Mouse (Mus musculus): ENCODE results near the gene Zmynd15. TPM values are rescaled to one million over a fixed set of nuclear protein-coding genes. Genes with fewer than 3 reads are reported as not detected.

The Zmynd15 gene
- polyA plus RNA-seq, 1 experiment: 1.4 TPM

DNA sequence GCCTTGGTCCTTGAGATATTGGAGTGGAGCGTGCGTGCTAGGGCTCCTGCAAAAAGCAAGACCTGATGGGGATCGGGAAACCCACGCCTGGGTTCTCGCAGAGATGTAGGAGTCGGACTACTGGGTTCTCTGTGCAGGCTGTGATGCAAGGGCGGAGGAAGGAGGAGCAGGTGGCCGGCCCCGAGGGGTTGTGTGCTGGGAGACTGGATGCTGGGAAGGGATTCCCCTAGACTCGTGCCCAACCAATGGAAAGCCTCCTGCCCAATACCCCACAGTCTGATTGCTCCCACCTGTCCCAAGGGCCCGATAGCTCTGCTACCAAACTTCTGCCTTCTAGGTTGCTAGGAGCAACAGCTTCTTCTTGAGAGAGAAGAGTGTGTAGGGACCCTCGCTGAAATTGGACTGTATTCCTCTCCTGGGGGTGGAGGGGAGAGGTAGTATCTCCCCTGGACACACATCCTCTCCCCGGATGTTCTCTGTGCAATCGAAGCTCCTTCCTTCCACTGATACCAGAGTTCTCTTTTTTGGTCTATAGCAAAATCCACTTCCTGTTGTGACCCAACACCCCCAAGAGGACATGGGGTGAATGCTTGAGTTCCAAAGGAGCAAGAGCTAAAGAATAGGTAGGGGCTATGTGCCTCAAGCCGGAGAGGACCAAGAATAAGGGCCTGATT lies 26.2 kb upstream of the Zmynd15 start:
- no peak for TF ChIP-seq POLR2A (IDR thresholded peaks at IDR 0.05; ENCODE audit: borderline replicate concordance, extremely low read depth, insufficient read depth, insufficient read length, poor library complexity, severe bottlenecking)
- TF ChIP-seq CTCF (IDR thresholded peaks at IDR 0.05; ENCODE audit: borderline replicate concordance, extremely low read depth, insufficient read depth, insufficient read length): no peak

DNA sequence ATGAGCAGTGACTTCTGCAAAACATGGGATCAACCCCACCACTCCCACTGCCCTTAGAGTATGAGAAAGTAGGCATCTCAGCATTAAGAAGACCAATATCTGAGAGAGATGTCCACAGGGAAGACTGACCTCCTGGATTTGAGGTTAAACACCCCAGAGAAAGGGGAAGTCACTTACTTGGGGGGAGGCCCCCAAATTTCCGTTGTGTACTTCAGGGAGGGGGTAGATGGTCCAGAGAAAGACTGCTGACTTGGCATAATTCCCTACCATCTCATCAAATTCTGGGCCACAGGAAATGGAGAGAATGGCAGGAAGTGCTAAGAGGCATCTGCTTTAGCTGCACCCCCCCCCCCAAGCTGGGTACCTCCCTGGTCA lies 25.7 kb upstream of the Zmynd15 start:
- no peak for DNase-seq (ENCODE audit: low read depth)
- TF ChIP-seq CTCF (IDR thresholded peaks at IDR 0.05; ENCODE audit: borderline replicate concordance, extremely low read depth, insufficient read depth, insufficient read length) (no peak), POLR2A (IDR thresholded peaks at IDR 0.05; ENCODE audit: borderline replicate concordance, extremely low read depth, insufficient read depth, insufficient read length, poor library complexity, severe bottlenecking) (no peak)

More for the DNA sequence above, 26.2 kb upstream of the Zmynd15 start:
- DNase-seq (ENCODE audit: low read depth): peak; percentile 70

DNA sequence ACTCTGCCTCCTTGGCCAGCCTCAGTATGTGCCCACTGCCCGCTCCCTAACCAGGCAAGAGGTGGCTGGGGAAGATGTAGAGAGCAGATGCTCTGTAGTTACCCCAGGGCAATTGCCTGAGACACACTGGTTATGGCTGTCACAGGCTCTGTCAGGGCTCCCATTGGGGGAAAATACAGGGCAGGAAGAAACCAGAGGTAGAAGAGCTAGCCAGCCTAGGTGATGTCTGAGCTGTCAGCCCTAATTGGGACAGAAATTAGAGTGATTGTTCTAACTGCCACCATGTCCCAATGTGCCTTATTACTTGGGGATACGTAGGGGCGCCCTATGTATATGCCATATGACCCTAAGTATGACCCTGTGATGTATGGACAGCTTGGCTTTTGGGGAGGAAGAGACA lies 25.3 kb upstream of the Zmynd15 start:
- TF ChIP-seq CTCF (IDR thresholded peaks at IDR 0.05; ENCODE audit: borderline replicate concordance, extremely low read depth, insufficient read depth, insufficient read length) (no peak), POLR2A (IDR thresholded peaks at IDR 0.05; ENCODE audit: borderline replicate concordance, extremely low read depth, insufficient read depth, insufficient read length, poor library complexity, severe bottlenecking) (no peak)
- DNase-seq (ENCODE audit: low read depth): no peak

DNA sequence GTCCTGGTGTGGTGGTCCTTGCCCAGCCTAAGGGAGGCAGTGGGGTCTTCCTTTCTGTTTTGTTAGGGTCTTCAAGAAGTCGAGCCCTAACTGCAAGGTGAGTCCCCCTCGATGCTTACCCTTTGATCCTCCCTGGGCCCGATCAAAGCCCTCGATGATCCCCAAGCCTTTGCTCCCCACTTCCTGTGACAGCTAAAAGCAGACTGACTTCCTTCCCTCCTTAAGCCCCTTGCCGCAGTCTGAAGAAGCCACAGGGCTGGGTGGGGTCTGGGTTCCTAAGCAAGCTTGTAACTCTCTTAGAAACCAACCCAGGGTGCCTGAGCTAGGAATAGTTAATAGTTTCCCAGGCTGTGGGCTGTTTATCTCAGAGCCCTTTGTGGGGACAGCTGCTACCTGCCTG lies 23.8 kb upstream of the Zmynd15 start:
- no peak for TF ChIP-seq CTCF (IDR thresholded peaks at IDR 0.05; ENCODE audit: borderline replicate concordance, extremely low read depth, insufficient read depth, insufficient read length)
- no peak for TF ChIP-seq POLR2A (IDR thresholded peaks at IDR 0.05; ENCODE audit: borderline replicate concordance, extremely low read depth, insufficient read depth, insufficient read length, poor library complexity, severe bottlenecking)
- DNase-seq (ENCODE audit: low read depth): no peak

DNA sequence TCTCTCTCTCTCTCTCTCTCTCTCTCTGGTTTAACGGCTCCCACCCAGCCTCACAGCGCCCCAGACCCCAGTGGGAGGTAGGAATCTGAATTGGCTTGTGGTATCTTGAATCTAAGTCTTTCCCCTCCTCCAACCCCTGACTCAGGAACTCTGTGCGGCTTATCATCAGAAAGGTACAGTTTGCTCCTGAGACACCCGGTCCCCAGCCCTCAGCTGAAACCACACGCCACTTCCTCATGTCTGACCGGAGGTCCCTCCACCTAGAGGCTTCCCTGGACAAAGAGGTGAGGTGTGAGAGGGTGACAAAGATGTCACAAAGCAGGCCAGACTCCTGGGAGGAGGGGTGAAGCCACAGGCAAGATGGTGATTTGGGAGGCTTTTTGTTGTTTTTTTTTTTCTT lies 21.8 kb upstream of the Zmynd15 start:
- TF ChIP-seq CTCF (IDR thresholded peaks at IDR 0.05; ENCODE audit: borderline replicate concordance, extremely low read depth, insufficient read depth, insufficient read length) (no peak), POLR2A (IDR thresholded peaks at IDR 0.05; ENCODE audit: borderline replicate concordance, extremely low read depth, insufficient read depth, insufficient read length, poor library complexity, severe bottlenecking) (no peak)
- no peak for DNase-seq (ENCODE audit: low read depth)

DNA sequence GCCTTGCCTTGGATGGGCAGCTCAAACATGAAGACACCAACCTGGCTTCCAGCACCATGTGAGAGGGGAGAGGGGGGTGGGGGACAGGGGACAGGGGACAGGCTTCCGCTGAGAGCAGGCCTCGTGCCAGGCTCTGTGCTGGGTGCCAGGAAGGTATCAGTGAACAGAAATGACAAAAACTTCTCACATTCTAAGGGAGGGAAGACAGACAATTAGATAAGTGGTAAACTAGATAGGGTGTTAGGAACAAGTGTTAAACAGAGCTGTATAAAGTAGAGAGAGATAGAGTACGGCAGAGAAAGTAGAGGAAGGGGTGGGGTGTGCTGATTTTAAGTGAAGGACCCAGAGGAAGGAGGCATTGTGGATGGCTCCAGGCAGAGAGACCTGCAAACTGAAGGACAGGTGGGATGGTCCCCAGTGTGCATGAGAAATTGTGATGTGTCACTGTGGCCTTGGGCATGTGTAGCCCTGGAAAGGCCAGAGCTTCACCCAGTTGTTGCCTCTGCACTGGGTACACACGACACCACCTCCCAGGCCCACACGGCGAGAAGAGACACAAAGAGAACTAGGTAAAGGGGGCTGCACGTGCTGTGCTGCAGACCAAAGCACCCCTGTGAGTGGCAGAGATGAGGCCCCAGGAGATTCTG lies 20.4 kb upstream of the Zmynd15 start:
- no peak for TF ChIP-seq CTCF (IDR thresholded peaks at IDR 0.05; ENCODE audit: borderline replicate concordance, extremely low read depth, insufficient read depth, insufficient read length)
- TF ChIP-seq POLR2A (IDR thresholded peaks at IDR 0.05; ENCODE audit: borderline replicate concordance, extremely low read depth, insufficient read depth, insufficient read length, poor library complexity, severe bottlenecking): no peak
- DNase-seq (ENCODE audit: low read depth): no peak

DNA sequence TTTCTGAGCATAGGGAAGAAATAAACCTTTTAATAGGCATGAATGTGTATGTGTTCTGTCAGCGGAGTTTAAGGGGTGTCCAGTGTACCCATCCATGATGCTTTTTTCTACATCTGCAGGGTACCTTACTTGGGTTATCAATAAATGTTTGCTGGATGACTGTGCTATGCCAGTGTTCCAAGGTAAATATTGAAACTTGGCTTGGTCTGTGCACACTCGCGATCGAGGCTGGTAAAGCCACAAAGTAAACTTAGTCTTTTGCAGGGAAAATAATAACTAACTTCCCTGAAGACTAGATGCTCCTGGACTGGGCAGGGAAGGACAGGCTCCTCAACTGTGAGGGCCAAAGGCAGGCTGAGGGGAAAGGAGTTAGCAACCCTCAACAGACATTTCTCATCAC lies 18.6 kb upstream of the Zmynd15 start:
- no peak for DNase-seq (ENCODE audit: low read depth)
- TF ChIP-seq CTCF (IDR thresholded peaks at IDR 0.05; ENCODE audit: borderline replicate concordance, extremely low read depth, insufficient read depth, insufficient read length) (no peak), POLR2A (IDR thresholded peaks at IDR 0.05; ENCODE audit: borderline replicate concordance, extremely low read depth, insufficient read depth, insufficient read length, poor library complexity, severe bottlenecking) (no peak)

DNA sequence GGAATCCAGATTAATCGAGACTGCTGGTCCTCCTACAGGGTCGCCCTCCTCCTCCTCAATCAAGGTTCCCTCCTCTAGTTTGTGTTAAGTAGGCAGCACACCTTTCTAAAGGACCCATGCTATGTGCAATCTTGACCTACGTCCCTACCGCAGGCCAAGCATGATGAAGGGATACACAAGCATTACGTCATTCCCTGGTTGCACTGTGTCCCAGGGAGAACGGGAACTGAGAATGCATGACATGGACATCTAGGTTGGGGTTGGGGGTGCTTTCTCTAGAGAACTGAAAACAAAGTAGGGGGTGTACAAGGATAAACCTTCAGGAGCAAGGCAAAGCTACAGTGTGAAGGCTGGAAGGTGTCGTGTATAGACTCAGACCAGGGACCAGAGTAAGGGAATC lies 17.4 kb upstream of the Zmynd15 start:
- no peak for DNase-seq (ENCODE audit: low read depth)
- TF ChIP-seq POLR2A (IDR thresholded peaks at IDR 0.05; ENCODE audit: borderline replicate concordance, extremely low read depth, insufficient read depth, insufficient read length, poor library complexity, severe bottlenecking): no peak
- TF ChIP-seq CTCF (IDR thresholded peaks at IDR 0.05; ENCODE audit: borderline replicate concordance, extremely low read depth, insufficient read depth, insufficient read length): no peak

DNA sequence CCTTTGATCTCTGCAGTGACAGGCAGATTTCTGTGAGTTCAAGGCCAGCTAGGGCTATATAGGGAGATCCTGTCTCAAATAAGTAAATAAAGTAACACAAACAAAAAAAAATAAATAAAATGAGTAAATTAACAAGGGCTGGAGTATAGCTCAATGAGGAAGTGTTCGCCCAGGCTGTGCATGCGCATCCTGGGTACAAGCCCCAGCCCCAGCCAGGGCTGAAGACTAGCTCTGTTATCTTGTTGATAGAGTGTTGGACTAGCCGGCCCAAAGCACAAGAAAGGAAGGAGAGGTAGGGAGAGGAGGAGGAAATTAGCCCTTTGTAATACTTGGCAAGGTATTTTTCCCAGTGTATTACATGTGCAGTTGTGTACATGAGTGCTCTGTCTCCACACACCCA lies 15.3 kb upstream of the Zmynd15 start:
- no peak for DNase-seq (ENCODE audit: low read depth)
- TF ChIP-seq POLR2A (IDR thresholded peaks at IDR 0.05; ENCODE audit: borderline replicate concordance, extremely low read depth, insufficient read depth, insufficient read length, poor library complexity, severe bottlenecking) (no peak), CTCF (IDR thresholded peaks at IDR 0.05; ENCODE audit: borderline replicate concordance, extremely low read depth, insufficient read depth, insufficient read length) (no peak)

DNA sequence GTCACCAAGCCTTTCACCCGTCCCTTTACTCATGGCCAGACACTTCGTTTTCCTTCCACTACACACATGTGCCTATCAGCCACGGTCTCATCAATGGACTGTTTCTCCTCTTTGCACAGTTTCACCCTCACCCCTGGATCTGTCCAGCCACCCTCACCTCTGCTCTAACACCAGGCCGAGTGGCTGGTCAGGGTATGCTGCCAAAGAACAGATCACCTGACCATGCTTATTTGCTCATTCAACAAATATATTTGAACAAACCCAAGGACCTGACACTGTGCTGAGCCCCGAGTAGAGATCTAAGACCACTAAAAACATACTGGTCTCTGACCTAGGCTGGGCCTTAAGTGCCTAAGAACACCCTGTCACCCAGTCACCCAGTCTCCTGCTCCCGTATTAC lies 14.6 kb upstream of the Zmynd15 start:
- no peak for DNase-seq (ENCODE audit: low read depth)
- TF ChIP-seq POLR2A (IDR thresholded peaks at IDR 0.05; ENCODE audit: borderline replicate concordance, extremely low read depth, insufficient read depth, insufficient read length, poor library complexity, severe bottlenecking) (no peak), CTCF (IDR thresholded peaks at IDR 0.05; ENCODE audit: borderline replicate concordance, extremely low read depth, insufficient read depth, insufficient read length) (no peak)

DNA sequence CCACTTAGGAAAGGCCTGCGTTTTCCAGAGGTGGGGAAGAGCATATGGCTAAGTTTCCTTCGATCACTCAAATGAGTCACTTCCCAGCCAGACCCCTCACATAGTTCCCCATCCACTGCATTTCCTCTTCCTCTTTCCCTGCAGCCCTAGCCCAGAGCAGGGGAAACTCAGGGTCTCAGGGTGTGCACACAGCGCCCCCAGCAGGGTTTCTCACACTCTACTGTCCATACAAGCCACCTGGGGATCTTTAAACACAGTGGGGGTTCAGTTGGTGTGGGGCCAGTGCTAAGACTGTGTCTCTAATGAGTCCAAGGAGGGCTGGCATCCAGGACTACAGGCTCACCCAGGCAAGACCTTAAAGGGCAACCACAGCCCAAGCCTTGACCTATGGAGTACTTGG lies 12.5 kb upstream of the Zmynd15 start:
- no peak for DNase-seq (ENCODE audit: low read depth)
- TF ChIP-seq CTCF (IDR thresholded peaks at IDR 0.05; ENCODE audit: borderline replicate concordance, extremely low read depth, insufficient read depth, insufficient read length) (no peak), POLR2A (IDR thresholded peaks at IDR 0.05; ENCODE audit: borderline replicate concordance, extremely low read depth, insufficient read depth, insufficient read length, poor library complexity, severe bottlenecking) (no peak)

DNA sequence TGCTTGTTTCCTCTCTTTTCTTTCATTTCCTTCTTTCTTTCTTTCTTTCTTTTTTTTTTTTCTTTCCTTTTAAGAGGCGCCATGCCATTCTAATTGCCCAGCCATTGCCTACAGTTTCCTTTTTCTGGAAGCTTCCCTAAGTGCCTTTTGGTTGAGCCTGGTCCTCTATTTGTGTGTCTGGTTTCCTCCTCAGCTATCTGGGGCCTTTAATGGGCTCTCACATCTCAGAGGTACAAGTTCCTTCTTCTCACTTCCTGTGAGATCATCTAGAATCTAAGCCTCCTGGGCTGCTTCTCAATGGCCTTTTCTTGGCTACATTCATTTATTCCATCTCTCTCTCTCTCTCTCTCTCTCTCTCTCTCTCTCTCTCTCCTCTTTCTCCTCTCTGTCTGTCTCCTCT lies 11.9 kb upstream of the Zmynd15 start:
- DNase-seq (ENCODE audit: low read depth): no peak
- TF ChIP-seq POLR2A (IDR thresholded peaks at IDR 0.05; ENCODE audit: borderline replicate concordance, extremely low read depth, insufficient read depth, insufficient read length, poor library complexity, severe bottlenecking) (no peak), CTCF (IDR thresholded peaks at IDR 0.05; ENCODE audit: borderline replicate concordance, extremely low read depth, insufficient read depth, insufficient read length) (no peak)

Measured in brain, embryonic 14.5 days (tissue).